Mouse (Mus musculus) small intestine, adult 2 months (tissue): ENCODE results near the gene Htra1.

Experiments
- CTCF ChIP-seq: fragments of 200-500 bp; IDR thresholded peaks from 2 replicates; pipeline ENCODE4 v1.5.1; 2012; ENCODE audit warnings: low read depth, mild to moderate bottlenecking, control low read depth, inconsistent platforms, low read length, moderate library complexity, mixed read lengths; ENCODE audit not compliant: insufficient replicate concordance, insufficient read length; ENCODE audit errors: extremely low read depth
- POLR2A ChIP-seq: fragments of 200-500 bp; IDR thresholded peaks from 2 replicates; pipeline ENCODE4 v1.6.1; 2012; ENCODE audit warnings: low read depth, mild to moderate bottlenecking, control low read depth, inconsistent platforms, low read length, moderate library complexity

DNA sequence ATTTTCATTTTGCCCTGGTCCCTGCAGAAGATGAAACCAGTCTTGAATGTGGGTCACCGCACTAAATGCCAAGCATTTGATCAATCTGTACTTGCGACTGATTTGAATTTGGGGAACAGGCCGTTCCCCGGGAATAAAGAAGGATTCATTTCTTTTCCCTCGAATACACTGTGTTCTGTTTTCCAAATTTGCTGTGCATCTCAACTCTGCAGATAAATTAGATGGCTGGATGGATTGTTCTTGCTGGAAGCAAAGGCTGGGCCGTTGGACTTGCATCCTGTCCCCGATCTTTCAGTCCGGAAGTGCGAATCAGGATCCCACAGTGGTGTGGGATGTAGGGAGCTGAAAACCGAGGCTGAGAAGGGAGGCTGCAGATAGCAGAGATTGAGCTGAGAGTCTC, 17.5 kb downstream of the Htra1 start:
- TF ChIP-seq CTCF, result no peak
- no peak for TF ChIP-seq POLR2A
